Mouse (Mus musculus): ENCODE results near the gene Acoxl. TPM values are rescaled to one million over a fixed set of nuclear protein-coding genes. Genes with fewer than 3 reads are reported as not detected.

The Acoxl gene
- polyA plus RNA-seq, 1 experiment from 2014 or later: 1.6 TPM

GRCm38 (mm10) chr2:128079316-128079715 is 240.6 kb downstream of the Acoxl start:
- no peaks in the 10 kb centered on the region for H3K9me3 ChIP-seq (ENCODE audit: control insufficient read depth, low read length)
- WGBS: 71% methylated on average over 6 of the region's 6 CpGs

GRCm38 (mm10) chr2:128083844-128084243 is 245.2 kb downstream of the Acoxl start:
- Histone ChIP-seq H3K27ac (ENCODE audit: low read depth, low read length) (peak overlapping the region; percentile 38; the same call in 1 of the 2 replicates), H3K4me2 (replicated peaks; ENCODE audit: low read depth, low read length) (no peak overlapping the region), H3K4me3 (ENCODE audit: low read length) (no peak overlapping the region), H3K9me3 (ENCODE audit: control insufficient read depth, low read length) (no peaks in the 10 kb centered on the region), H3K4me1 (ENCODE audit: control insufficient read depth, insufficient read depth, low read length) (peaks cover 27% of the 10 kb centered on the region; the same call in 1 of the 2 replicates), H3K27me3 (ENCODE audit: control insufficient read depth, insufficient read depth, low read length) (no peaks in the 10 kb centered on the region), H3K36me3 (ENCODE audit: control insufficient read depth, insufficient read depth, low read length) (no peaks in the 10 kb centered on the region), H3K9ac (ENCODE audit: low read depth, low read length) (no peak overlapping the region)
- 2% methylated on average over 3 of the region's 3 CpGs for WGBS
- peak; percentile 63; the same call in 1 of the 2 replicates for ATAC-seq (ENCODE audit: low FRiP score, low TSS enrichment)

More at GRCm38 (mm10) chr2:128079316-128079715, 240.6 kb downstream of the Acoxl start:
- no peak overlapping the region for H3K9ac ChIP-seq (ENCODE audit: low read depth, low read length)
- H3K27me3 ChIP-seq (ENCODE audit: control insufficient read depth, insufficient read depth, low read length): no peaks in the 10 kb centered on the region
- no peak overlapping the region for H3K4me3 ChIP-seq (ENCODE audit: low read length)
- no peak overlapping the region for H3K4me2 ChIP-seq (replicated peaks; ENCODE audit: low read depth, low read length)
- H3K4me1 ChIP-seq (ENCODE audit: control insufficient read depth, insufficient read depth, low read length): peaks cover 10% of the 10 kb centered on the region; the same call in 1 of the 2 replicates
- H3K27ac ChIP-seq (ENCODE audit: low read depth, low read length): no peak overlapping the region
- H3K36me3 ChIP-seq (ENCODE audit: control insufficient read depth, insufficient read depth, low read length): no peaks in the 10 kb centered on the region
- no peak for ATAC-seq (ENCODE audit: low FRiP score, low TSS enrichment)

- no peaks in the 10 kb centered on the region for H3K36me3 ChIP-seq (ENCODE audit: control insufficient read depth, insufficient read depth, low read length)
- H3K9ac ChIP-seq (ENCODE audit: low read depth, low read length): no peak overlapping the region
- peaks cover 4% of the 10 kb centered on the region; the same call in 1 of the 2 replicates for H3K9me3 ChIP-seq (ENCODE audit: control insufficient read depth, low read length)
- H3K27ac ChIP-seq (ENCODE audit: low read depth, low read length): no peak overlapping the region
- no peaks in the 10 kb centered on the region for H3K27me3 ChIP-seq (ENCODE audit: control insufficient read depth, insufficient read depth, low read length)
- no peak overlapping the region for H3K4me3 ChIP-seq (ENCODE audit: low read length)
- no peak overlapping the region for H3K4me2 ChIP-seq (replicated peaks; ENCODE audit: low read depth, low read length)
- peaks cover 27% of the 10 kb centered on the region; the same call in 1 of the 2 replicates for H3K4me1 ChIP-seq (ENCODE audit: control insufficient read depth, insufficient read depth, low read length)
- 73% methylated on average over 5 of the region's 5 CpGs for WGBS
- ATAC-seq (ENCODE audit: low FRiP score, low TSS enrichment): no peak
These were observed 245.9 kb downstream of the Acoxl start for GRCm38 (mm10) chr2:128084607-128085006.

GRCm38 (mm10) chr2:128085481-128085880 is 246.8 kb downstream of the Acoxl start:
- peaks cover 4% of the 10 kb centered on the region; the same call in 1 of the 2 replicates for H3K9me3 ChIP-seq (ENCODE audit: control insufficient read depth, low read length)
- no peak for ATAC-seq (ENCODE audit: low FRiP score, low TSS enrichment)
- no peaks in the 10 kb centered on the region for H3K36me3 ChIP-seq (ENCODE audit: control insufficient read depth, insufficient read depth, low read length)
- WGBS: 95% methylated on average over 1 of the region's 1 CpGs
- no peak overlapping the region for H3K4me2 ChIP-seq (replicated peaks; ENCODE audit: low read depth, low read length)
- no peak overlapping the region for H3K4me3 ChIP-seq (ENCODE audit: low read length)
- no peak overlapping the region for H3K9ac ChIP-seq (ENCODE audit: low read depth, low read length)
- no peaks in the 10 kb centered on the region for H3K27me3 ChIP-seq (ENCODE audit: control insufficient read depth, insufficient read depth, low read length)
- H3K4me1 ChIP-seq (ENCODE audit: control insufficient read depth, insufficient read depth, low read length): peaks cover 27% of the 10 kb centered on the region; the same call in 1 of the 2 replicates
- no peak overlapping the region for H3K27ac ChIP-seq (ENCODE audit: low read depth, low read length)

- Histone ChIP-seq H3K4me1 (ENCODE audit: control insufficient read depth, insufficient read depth, low read length) (peaks cover 32% of the 10 kb centered on the region; the same call in 1 of the 2 replicates), H3K4me3 (ENCODE audit: low read length) (no peak overlapping the region), H3K36me3 (ENCODE audit: control insufficient read depth, insufficient read depth, low read length) (no peaks in the 10 kb centered on the region), H3K9ac (ENCODE audit: low read depth, low read length) (no peak overlapping the region), H3K9me3 (ENCODE audit: control insufficient read depth, low read length) (peaks cover 4% of the 10 kb centered on the region; the same call in 1 of the 2 replicates), H3K4me2 (replicated peaks; ENCODE audit: low read depth, low read length) (peak overlapping the region; percentile 4; the same call in 1 of the 2 replicates), H3K27me3 (ENCODE audit: control insufficient read depth, insufficient read depth, low read length) (no peaks in the 10 kb centered on the region), H3K27ac (ENCODE audit: low read depth, low read length) (no peak overlapping the region; the same call in 1 of the 2 replicates)
- WGBS: 18% methylated on average over 14 of the region's 14 CpGs
- ATAC-seq (ENCODE audit: low FRiP score, low TSS enrichment): no peak
These were observed 247.7 kb downstream of the Acoxl start for GRCm38 (mm10) chr2:128086301-128086886.

- H3K9me3 ChIP-seq (ENCODE audit: control insufficient read depth, low read length): peaks cover 4% of the 10 kb centered on the region; the same call in 1 of the 2 replicates
- H3K4me1 ChIP-seq (ENCODE audit: control insufficient read depth, insufficient read depth, low read length): peaks cover 32% of the 10 kb centered on the region; the same call in 1 of the 2 replicates
- H3K4me2 ChIP-seq (replicated peaks; ENCODE audit: low read depth, low read length): no peak overlapping the region
- no peak overlapping the region for H3K4me3 ChIP-seq (ENCODE audit: low read length)
- H3K36me3 ChIP-seq (ENCODE audit: control insufficient read depth, insufficient read depth, low read length): no peaks in the 10 kb centered on the region
- WGBS: 48% methylated on average over 7 of the region's 7 CpGs
- H3K27ac ChIP-seq (ENCODE audit: low read depth, low read length): peak overlapping the region; percentile 30; the same call in 1 of the 2 replicates
- no peak overlapping the region for H3K9ac ChIP-seq (ENCODE audit: low read depth, low read length)
- no peak for ATAC-seq (ENCODE audit: low FRiP score, low TSS enrichment)
- no peaks in the 10 kb centered on the region for H3K27me3 ChIP-seq (ENCODE audit: control insufficient read depth, insufficient read depth, low read length)
These were observed 248.4 kb downstream of the Acoxl start for GRCm38 (mm10) chr2:128086996-128087526.

GRCm38 (mm10) chr2:128087798-128088545 is 249.3 kb downstream of the Acoxl start:
- Histone ChIP-seq H3K4me1 (ENCODE audit: control insufficient read depth, insufficient read depth, low read length) (peaks cover 26% of the 10 kb centered on the region; the same call in 1 of the 2 replicates), H3K27ac (ENCODE audit: low read depth, low read length) (0 out of 2 replicates have a peak overlapping the region, but pooled peaks have one; percentile 30), H3K9me3 (ENCODE audit: control insufficient read depth, low read length) (peaks cover 4% of the 10 kb centered on the region; the same call in 1 of the 2 replicates), H3K9ac (ENCODE audit: low read depth, low read length) (no peak overlapping the region), H3K36me3 (ENCODE audit: control insufficient read depth, insufficient read depth, low read length) (no peaks in the 10 kb centered on the region), H3K27me3 (ENCODE audit: control insufficient read depth, insufficient read depth, low read length) (no peaks in the 10 kb centered on the region), H3K4me3 (ENCODE audit: low read length) (no peak overlapping the region), H3K4me2 (replicated peaks; ENCODE audit: low read depth, low read length) (no peak overlapping the region)
- ATAC-seq (ENCODE audit: low FRiP score, low TSS enrichment): no peak
- WGBS: 70% methylated on average over 8 of the region's 8 CpGs

GRCm38 (mm10) chr2:128090283-128090885 is 251.7 kb downstream of the Acoxl start:
- H3K4me3 ChIP-seq (ENCODE audit: low read length): no peak overlapping the region
- no peak overlapping the region for H3K27ac ChIP-seq (ENCODE audit: low read depth, low read length)
- H3K9me3 ChIP-seq (ENCODE audit: control insufficient read depth, low read length): peaks cover 4% of the 10 kb centered on the region; the same call in 1 of the 2 replicates
- H3K4me1 ChIP-seq (ENCODE audit: control insufficient read depth, insufficient read depth, low read length): peaks cover 30% of the 10 kb centered on the region
- no peak overlapping the region for H3K9ac ChIP-seq (ENCODE audit: low read depth, low read length)
- H3K4me2 ChIP-seq (replicated peaks; ENCODE audit: low read depth, low read length): no peak overlapping the region
- no peaks in the 10 kb centered on the region for H3K27me3 ChIP-seq (ENCODE audit: control insufficient read depth, insufficient read depth, low read length)
- ATAC-seq (ENCODE audit: low FRiP score, low TSS enrichment): no peak
- 91% methylated on average over 6 of the region's 6 CpGs for WGBS
- no peaks in the 10 kb centered on the region for H3K36me3 ChIP-seq (ENCODE audit: control insufficient read depth, insufficient read depth, low read length)

Data from kidney, embryonic 14.5 days (tissue).